Mouse (Mus musculus): ENCODE results near the gene Comp.

The Comp gene

GRCm38 (mm10) chr8:70373397-70374317 lies at the start of gene Comp:
Gene Comp (plus strand): TSS chr8:70373558.
- DNase-seq (ENCODE audit: low read depth, low spot score): no peak

- DNase-seq (ENCODE audit: low read depth, low spot score): no peak
These were observed 49.6 kb upstream of the Comp start for GRCm38 (mm10) chr8:70323716-70324115.

GRCm38 (mm10) chr8:70327512-70327911 lies 45.8 kb upstream of the Comp start:
- no peak for DNase-seq (ENCODE audit: low read depth, low spot score)

GRCm38 (mm10) chr8:70329124-70329834 lies 44.1 kb upstream of the Comp start, which contains the start of gene Gdf1:
Gene Gdf1 (plus strand): TSS chr8:70329817.
- no peak for DNase-seq (ENCODE audit: low read depth, low spot score)

- no peak for DNase-seq (ENCODE audit: low read depth, low spot score)
These were observed 43.3 kb upstream of the Comp start for GRCm38 (mm10) chr8:70329835-70330740.

GRCm38 (mm10) chr8:70330741-70331364 lies 42.5 kb upstream of the Comp start:
- DNase-seq (ENCODE audit: low read depth, low spot score): no peak

GRCm38 (mm10) chr8:70331526-70331925 lies 41.8 kb upstream of the Comp start:
- DNase-seq (ENCODE audit: low read depth, low spot score): no peak

GRCm38 (mm10) chr8:70332070-70332877 lies 41.1 kb upstream of the Comp start:
- DNase-seq (ENCODE audit: low read depth, low spot score): no peak

GRCm38 (mm10) chr8:70332878-70333202 lies 40.5 kb upstream of the Comp start:
- DNase-seq (ENCODE audit: low read depth, low spot score): no peak

GRCm38 (mm10) chr8:70338931-70339330 lies 34.4 kb upstream of the Comp start:
- no peak for DNase-seq (ENCODE audit: low read depth, low spot score)

- no peak for DNase-seq (ENCODE audit: low read depth, low spot score)
These were observed 32.7 kb upstream of the Comp start for GRCm38 (mm10) chr8:70340659-70341058.

GRCm38 (mm10) chr8:70342007-70342406 lies 31.4 kb upstream of the Comp start:
- DNase-seq (ENCODE audit: low read depth, low spot score): no peak

GRCm38 (mm10) chr8:70343076-70343475 lies 30.3 kb upstream of the Comp start:
- DNase-seq (ENCODE audit: low read depth, low spot score): no peak

GRCm38 (mm10) chr8:70343696-70344095 lies 29.7 kb upstream of the Comp start:
- no peak for DNase-seq (ENCODE audit: low read depth, low spot score)

GRCm38 (mm10) chr8:70344279-70344678 lies 29.1 kb upstream of the Comp start:
- no peak for DNase-seq (ENCODE audit: low read depth, low spot score)

- no peak for DNase-seq (ENCODE audit: low read depth, low spot score)
These were observed 25.9 kb upstream of the Comp start for GRCm38 (mm10) chr8:70347443-70347842.

GRCm38 (mm10) chr8:70347860-70348420 lies 25.4 kb upstream of the Comp start:
- no peak for DNase-seq (ENCODE audit: low read depth, low spot score)

- DNase-seq (ENCODE audit: low read depth, low spot score): no peak
These were observed 22.0 kb upstream of the Comp start for GRCm38 (mm10) chr8:70351035-70351999.

GRCm38 (mm10) chr8:70352000-70352384 lies 21.4 kb upstream of the Comp start:
- no peak for DNase-seq (ENCODE audit: low read depth, low spot score)
